Mouse (Mus musculus) erythroblast, embryonic 14.5 days (primary cell): ENCODE data around the gene Rnasek.

Experiments
- GATA1 ChIP-seq: IDR thresholded peaks from 2 replicates; pipeline ENCODE4 v1.6.1; 2012; ENCODE audit warnings: low read length, inconsistent platforms, mixed read lengths
- TAL1 ChIP-seq: IDR thresholded peaks from 3 replicates; pipeline ENCODE4 v1.6.1; 2012; ENCODE audit warnings: low read length, inconsistent platforms, mixed read lengths

DNA sequence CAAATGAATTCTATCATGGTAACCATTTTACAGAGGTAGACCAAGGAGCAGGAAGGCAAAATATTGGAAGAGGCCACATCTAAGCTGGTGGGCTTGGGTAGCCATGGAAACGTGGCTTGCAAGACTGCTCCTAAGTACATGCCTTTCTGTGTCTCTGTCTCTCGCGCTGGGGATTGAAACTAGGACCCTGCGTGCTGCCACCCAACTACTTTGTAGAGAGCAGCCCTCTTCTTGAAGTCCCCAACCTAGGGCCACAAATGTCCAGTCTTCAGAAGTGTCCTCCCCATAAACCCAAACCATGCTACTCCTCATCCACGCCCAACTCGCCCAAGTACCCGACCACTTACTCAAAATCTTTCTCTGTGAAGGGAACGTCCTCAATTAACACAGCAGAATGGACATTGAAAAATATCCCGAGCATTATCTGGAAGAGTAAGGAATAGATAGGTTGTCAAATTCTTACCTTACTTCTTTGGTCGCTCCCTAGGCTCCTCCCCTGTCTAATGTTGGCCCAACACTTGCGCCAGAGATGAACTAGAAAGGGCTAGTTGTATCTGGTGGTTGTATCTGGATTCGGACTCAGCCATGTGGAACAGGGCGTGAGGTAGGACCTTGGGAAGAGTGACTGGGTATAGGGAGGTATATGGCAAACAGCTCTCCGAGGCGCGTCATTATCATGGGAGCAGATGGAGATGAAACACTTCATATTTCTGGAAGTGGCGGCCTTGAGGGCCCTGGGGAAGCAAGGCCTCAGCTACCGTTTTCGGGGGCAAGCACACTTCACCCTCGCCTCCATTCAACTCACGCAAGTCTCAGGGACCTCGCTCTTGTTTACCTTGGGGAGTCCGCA lies 826 bp downstream of the Rnasek start:
- TF ChIP-seq GATA1: no peak
- TF ChIP-seq TAL1: no peak
